Mouse (Mus musculus): ENCODE results near the gene Rbfox1.

- TF ChIP-seq CTCF (IDR thresholded peaks at IDR 0.05; ENCODE audit: control insufficient read depth, insufficient read depth, insufficient read length) (no peak), MAX (IDR thresholded peaks at IDR 0.05) (no peak), CEBPB (IDR thresholded peaks at IDR 0.05; ENCODE audit: low read depth) (no peak), USF1 (IDR thresholded peaks at IDR 0.05; ENCODE audit: low read depth) (no peak), MYOG (IDR thresholded peaks at IDR 0.05; ENCODE audit: control insufficient read depth, extremely low read depth, insufficient read length) (no peak)
Measured at GRCm38 (mm10) chr16:7200239-7200638, 1315.1 kb downstream of the Rbfox1 start.

Data from C2C12 (cell line).